Mouse (Mus musculus): ENCODE results near the gene Vmp1. TPM values are rescaled to one million over a fixed set of nuclear protein-coding genes. Genes with fewer than 3 reads are reported as not detected.

The Vmp1 gene
- polyA plus RNA-seq, 1 experiment: 30.0 TPM

GRCm38 (mm10) chr11:86599378-86600208 is 84.0 kb downstream of the Vmp1 start:
- no peak for TF ChIP-seq POLR2A (IDR thresholded peaks at IDR 0.05; ENCODE audit: low read depth, low read length)
- TF ChIP-seq CTCF (IDR thresholded peaks at IDR 0.05; ENCODE audit: extremely low read depth, insufficient read depth, insufficient read length, insufficient replicate concordance): no peak
- 89% methylated on average over 4 of the region's 4 CpGs for WGBS
- Histone ChIP-seq H3K27ac (ENCODE audit: insufficient read depth, low read length) (no peak overlapping the region), H3K36me3 (ENCODE audit: control insufficient read depth, insufficient read depth, low read length) (no peaks in the 10 kb centered on the region; the same call in 1 of the 2 replicates), H3K27me3 (ENCODE audit: control insufficient read depth, insufficient read depth, low read length) (no peaks in the 10 kb centered on the region), H3K4me3 (ENCODE audit: extremely low read depth, insufficient read depth, insufficient read length) (no peak overlapping the region), H3K4me1 (ENCODE audit: control insufficient read depth, insufficient read depth, insufficient read length) (no peaks in the 10 kb centered on the region)
- DNase-seq (ENCODE audit: low read depth in 1 of 2, low spot score in 2 of 2): no peak

DNA sequence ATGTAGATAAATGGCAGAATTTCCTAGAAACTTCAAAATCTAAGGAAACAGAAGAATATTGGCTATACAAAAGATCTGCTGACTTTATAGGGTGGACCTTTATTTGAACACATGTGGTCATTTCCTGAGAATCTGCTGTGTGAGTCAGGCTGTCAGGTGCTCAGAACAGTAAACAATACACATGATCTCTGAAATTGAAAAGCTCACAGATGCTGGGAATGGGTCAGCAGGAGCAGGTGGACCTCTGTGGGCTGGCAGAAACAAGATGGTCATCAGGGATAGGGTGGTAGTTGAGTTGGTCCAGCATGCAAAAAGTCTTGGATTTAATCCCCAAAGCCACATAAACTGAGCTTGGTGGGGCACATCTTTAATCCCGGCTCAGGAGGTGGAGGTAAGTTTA is 85.1 kb downstream of the Vmp1 start:
- no peak for TF ChIP-seq POLR2A (IDR thresholded peaks at IDR 0.05; ENCODE audit: low read depth, low read length)
- TF ChIP-seq CTCF (IDR thresholded peaks at IDR 0.05; ENCODE audit: extremely low read depth, insufficient read depth, insufficient read length, insufficient replicate concordance): no peak
- no peak for DNase-seq (ENCODE audit: low read depth in 1 of 2, low spot score in 2 of 2)
- 95% methylated on average over 1 of the region's 1 CpGs for WGBS
- H3K4me3 ChIP-seq (ENCODE audit: extremely low read depth, insufficient read depth, insufficient read length): no peak overlapping the region
- H3K27me3 ChIP-seq (ENCODE audit: control insufficient read depth, insufficient read depth, low read length): no peaks in the 10 kb centered on the region
- no peak overlapping the region for H3K27ac ChIP-seq (ENCODE audit: insufficient read depth, low read length)
- H3K36me3 ChIP-seq (ENCODE audit: control insufficient read depth, insufficient read depth, low read length): no peaks in the 10 kb centered on the region; the same call in 1 of the 2 replicates
- peaks cover 7% of the 10 kb centered on the region; the same call in 1 of the 2 replicates for H3K4me1 ChIP-seq (ENCODE audit: control insufficient read depth, insufficient read depth, insufficient read length)

DNA sequence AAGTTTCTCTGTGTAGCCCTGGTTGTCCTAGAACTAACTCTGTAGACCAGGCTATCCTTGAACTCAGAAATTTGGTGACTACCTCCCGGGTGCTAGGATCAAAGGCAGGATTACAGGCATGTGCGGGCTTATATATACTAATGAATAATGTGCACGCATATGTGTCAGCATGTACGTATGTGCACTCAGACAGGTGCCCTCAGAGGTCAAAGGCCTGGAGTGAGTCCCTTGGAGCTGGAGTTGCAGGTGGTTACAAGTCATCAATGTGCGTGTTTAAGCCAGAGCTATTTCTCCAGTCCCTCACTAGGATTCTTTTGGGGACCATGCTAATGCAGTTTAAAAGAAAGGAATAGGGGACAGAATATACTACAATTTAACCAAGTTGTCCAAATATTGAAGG is 85.5 kb downstream of the Vmp1 start:
- H3K36me3 ChIP-seq (ENCODE audit: control insufficient read depth, insufficient read depth, low read length): no peaks in the 10 kb centered on the region; the same call in 1 of the 2 replicates
- H3K27me3 ChIP-seq (ENCODE audit: control insufficient read depth, insufficient read depth, low read length): no peaks in the 10 kb centered on the region
- DNase-seq (ENCODE audit: low read depth in 1 of 2, low spot score in 2 of 2): no peak
- H3K4me1 ChIP-seq (ENCODE audit: control insufficient read depth, insufficient read depth, insufficient read length): peaks cover 7% of the 10 kb centered on the region; the same call in 1 of the 2 replicates
- H3K27ac ChIP-seq (ENCODE audit: insufficient read depth, low read length): no peak overlapping the region
- H3K4me3 ChIP-seq (ENCODE audit: extremely low read depth, insufficient read depth, insufficient read length): no peak overlapping the region
- TF ChIP-seq CTCF (IDR thresholded peaks at IDR 0.05; ENCODE audit: extremely low read depth, insufficient read depth, insufficient read length, insufficient replicate concordance) (no peak), POLR2A (IDR thresholded peaks at IDR 0.05; ENCODE audit: low read depth, low read length) (no peak)
- WGBS: 93% methylated on average over 5 of the region's 5 CpGs

DNA sequence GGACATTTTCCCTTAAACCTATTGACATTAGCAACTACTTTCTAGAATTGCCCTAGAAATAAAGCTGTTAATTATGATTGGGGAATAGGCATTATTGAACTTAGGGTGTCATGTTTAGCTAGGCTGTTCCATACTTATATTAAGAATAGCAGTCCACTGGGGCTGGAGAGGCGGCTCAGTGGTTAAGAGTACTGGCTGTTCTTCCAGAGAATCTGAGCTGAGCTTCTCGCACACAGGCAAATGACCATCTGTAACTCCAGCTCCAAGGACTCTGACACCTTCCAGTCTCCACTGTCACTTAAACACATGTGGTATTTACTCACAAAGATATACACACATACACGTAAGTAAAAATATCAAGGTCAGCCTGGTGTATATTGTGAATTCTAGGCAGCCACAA is 86.7 kb downstream of the Vmp1 start:
- no peaks in the 10 kb centered on the region; the same call in 1 of the 2 replicates for H3K36me3 ChIP-seq (ENCODE audit: control insufficient read depth, insufficient read depth, low read length)
- no peak overlapping the region for H3K4me3 ChIP-seq (ENCODE audit: extremely low read depth, insufficient read depth, insufficient read length)
- H3K4me1 ChIP-seq (ENCODE audit: control insufficient read depth, insufficient read depth, insufficient read length): peaks cover 10% of the 10 kb centered on the region; the same call in 1 of the 2 replicates
- no peak overlapping the region for H3K27ac ChIP-seq (ENCODE audit: insufficient read depth, low read length)
- no peak for TF ChIP-seq POLR2A (IDR thresholded peaks at IDR 0.05; ENCODE audit: low read depth, low read length)
- no peak for TF ChIP-seq CTCF (IDR thresholded peaks at IDR 0.05; ENCODE audit: extremely low read depth, insufficient read depth, insufficient read length, insufficient replicate concordance)
- H3K27me3 ChIP-seq (ENCODE audit: control insufficient read depth, insufficient read depth, low read length): no peaks in the 10 kb centered on the region
- WGBS: 91% methylated on average over 3 of the region's 3 CpGs
- DNase-seq (ENCODE audit: low read depth in 1 of 2, low spot score in 2 of 2): no peak

- no peak for TF ChIP-seq CTCF (IDR thresholded peaks at IDR 0.05; ENCODE audit: extremely low read depth, insufficient read depth, insufficient read length, insufficient replicate concordance)
- TF ChIP-seq POLR2A (IDR thresholded peaks at IDR 0.05; ENCODE audit: low read depth, low read length): no peak
- 73% methylated on average over 7 of the region's 7 CpGs for WGBS
- no peak overlapping the region for H3K4me3 ChIP-seq (ENCODE audit: extremely low read depth, insufficient read depth, insufficient read length)
- H3K4me1 ChIP-seq (ENCODE audit: control insufficient read depth, insufficient read depth, insufficient read length): peaks cover 10% of the 10 kb centered on the region; the same call in 1 of the 2 replicates
- no peak for DNase-seq (ENCODE audit: low read depth in 1 of 2, low spot score in 2 of 2)
- no peak overlapping the region for H3K27ac ChIP-seq (ENCODE audit: insufficient read depth, low read length)
- no peaks in the 10 kb centered on the region; the same call in 1 of the 2 replicates for H3K36me3 ChIP-seq (ENCODE audit: control insufficient read depth, insufficient read depth, low read length)
- H3K27me3 ChIP-seq (ENCODE audit: control insufficient read depth, insufficient read depth, low read length): no peaks in the 10 kb centered on the region
These were observed 87.3 kb downstream of the Vmp1 start for GRCm38 (mm10) chr11:86596187-86596960.

DNA sequence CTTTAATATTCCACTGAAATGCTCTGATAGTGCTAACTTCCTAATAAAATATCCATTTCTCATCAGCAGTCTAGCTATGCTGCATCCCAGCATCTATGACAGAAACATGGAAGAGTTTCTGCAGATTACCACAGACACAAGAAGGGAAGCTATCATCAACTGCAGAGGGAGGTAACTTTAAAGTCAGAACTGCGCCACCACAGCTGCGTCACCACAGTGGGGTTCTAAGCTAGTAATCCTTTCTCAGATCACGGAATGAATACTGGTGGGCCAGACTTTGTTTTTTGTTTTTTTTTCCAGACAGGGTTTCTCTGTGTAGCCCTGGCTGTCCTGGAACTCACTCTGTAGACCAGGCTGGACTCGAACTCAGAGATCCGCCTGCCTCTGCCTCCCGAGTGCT is 88.3 kb downstream of the Vmp1 start:
- TF ChIP-seq CTCF (IDR thresholded peaks at IDR 0.05; ENCODE audit: extremely low read depth, insufficient read depth, insufficient read length, insufficient replicate concordance) (no peak), POLR2A (IDR thresholded peaks at IDR 0.05; ENCODE audit: low read depth, low read length) (no peak)
- 85% methylated on average over 6 of the region's 6 CpGs for WGBS
- H3K4me1 ChIP-seq (ENCODE audit: control insufficient read depth, insufficient read depth, insufficient read length): peaks cover 10% of the 10 kb centered on the region; the same call in 1 of the 2 replicates
- H3K36me3 ChIP-seq (ENCODE audit: control insufficient read depth, insufficient read depth, low read length): no peaks in the 10 kb centered on the region; the same call in 1 of the 2 replicates
- H3K27me3 ChIP-seq (ENCODE audit: control insufficient read depth, insufficient read depth, low read length): no peaks in the 10 kb centered on the region
- no peak for DNase-seq (ENCODE audit: low read depth in 1 of 2, low spot score in 2 of 2)
- H3K4me3 ChIP-seq (ENCODE audit: extremely low read depth, insufficient read depth, insufficient read length): no peak overlapping the region
- 0 out of 2 replicates have a peak overlapping the region, but pooled peaks have one; percentile 18 for H3K27ac ChIP-seq (ENCODE audit: insufficient read depth, low read length)
